Mouse (Mus musculus): Measurements from ENCODE around the gene Oat. TPM values are rescaled to one million over a fixed set of nuclear protein-coding genes. Genes with fewer than 3 reads are reported as not detected.

Oat gene
- polyA plus RNA-seq, 1 experiment from 2014 or later: 161 TPM

DNA sequence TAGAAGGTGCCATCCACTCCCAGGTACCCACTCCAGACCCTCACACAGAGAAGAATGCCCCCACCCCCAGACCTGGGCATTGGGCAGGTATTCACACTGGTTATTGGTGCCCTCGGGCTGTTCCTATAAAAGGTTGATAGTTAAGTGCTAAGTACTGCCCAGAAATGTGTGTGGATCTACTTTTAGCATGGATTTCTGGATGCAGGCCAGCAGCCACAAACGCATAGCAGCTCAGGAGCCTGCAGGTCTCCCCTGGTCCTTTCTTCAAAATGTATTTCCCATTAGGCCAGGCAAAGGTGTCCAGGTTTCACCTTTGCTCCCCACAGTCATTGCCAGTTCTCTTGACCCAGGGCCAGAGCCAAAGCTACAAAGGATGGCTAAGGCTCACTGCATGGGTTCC is 67.1 kb downstream of the Oat start:
- ATAC-seq (replicated peaks; ENCODE audit: insufficient number of reproducible peaks, low FRiP score, low TSS enrichment, low read depth) (no peak), DNase-seq (ENCODE audit: low spot score) (no peak)
- Histone ChIP-seq H3K4me1 (ENCODE audit: control insufficient read depth, insufficient read depth, low read length) (no peaks in the 10 kb centered on the region), H3K27ac (replicated peaks; ENCODE audit: low read depth, low read length) (no peak overlapping the region), H3K36me3 (replicated peaks; ENCODE audit: control insufficient read depth, insufficient read depth, low read depth, low read length) (no peaks in the 10 kb centered on the region), H3K27me3 (ENCODE audit: control insufficient read depth, insufficient read depth, low read length) (no peaks in the 10 kb centered on the region), H3K9ac (replicated peaks; ENCODE audit: low read length) (no peak overlapping the region), H3K4me2 (ENCODE audit: low read depth, low read length) (no peak overlapping the region), H3K9me3 (replicated peaks; ENCODE audit: control insufficient read depth, low read length) (no peaks in the 10 kb centered on the region), H3K4me3 (ENCODE audit: low read depth, low read length) (no peak overlapping the region)
- WGBS: 85% methylated on average over 2 of the region's 2 CpGs

Other genes starting within 250 kb of the Oat start
- gene Nkx1-2, start 23.2 kb upstream of the Oat start, polyA plus RNA-seq (2014; fragmentation: Nextera tagmentation; extraction: Ambion mirVana): 0.81 TPM in 1 of 2 replicates, not detected in the other
- gene Lhpp, start 34.2 kb upstream of the Oat start, polyA plus RNA-seq (2014; fragmentation: Nextera tagmentation; extraction: Ambion mirVana): 15.5 and 16.3 TPM in 2 replicates
- 11.8 and 16.0 TPM in 2 replicates for gene Fam53b, start 237.5 kb upstream of the Oat start, polyA plus RNA-seq (2014; fragmentation: Nextera tagmentation; extraction: Ambion mirVana)

Data from embryonic facial prominence, embryonic 11.5 days (tissue).